Mouse (Mus musculus) layer of hippocampus, postnatal 10 days (tissue): ENCODE measurements around the gene 1700013G24Rik. TPM values are rescaled to one million over a fixed set of nuclear protein-coding genes. Genes with fewer than 3 reads are reported as not detected.

Experiments used
- DNase-seq, 2 experiments: peaks; one replicate each; pipeline ENCODE4 v3.0.0; 2021; ENCODE audit warnings: low spot score in 2 of 2
- total RNA-seq, 2 experiments: library from RNA; stranded (reverse); gene quantifications; 2 replicates each; pipeline ENCODE4 v1.2.3; 2021

1700013G24Rik gene
- total RNA-seq, 2 experiments from 2014 or later, result not detected

- DNase-seq, result no peak
Observed at GRCm38 (mm10) chr4:137493187-137493586, 40.1 kb downstream of the 1700013G24Rik start.

DNA sequence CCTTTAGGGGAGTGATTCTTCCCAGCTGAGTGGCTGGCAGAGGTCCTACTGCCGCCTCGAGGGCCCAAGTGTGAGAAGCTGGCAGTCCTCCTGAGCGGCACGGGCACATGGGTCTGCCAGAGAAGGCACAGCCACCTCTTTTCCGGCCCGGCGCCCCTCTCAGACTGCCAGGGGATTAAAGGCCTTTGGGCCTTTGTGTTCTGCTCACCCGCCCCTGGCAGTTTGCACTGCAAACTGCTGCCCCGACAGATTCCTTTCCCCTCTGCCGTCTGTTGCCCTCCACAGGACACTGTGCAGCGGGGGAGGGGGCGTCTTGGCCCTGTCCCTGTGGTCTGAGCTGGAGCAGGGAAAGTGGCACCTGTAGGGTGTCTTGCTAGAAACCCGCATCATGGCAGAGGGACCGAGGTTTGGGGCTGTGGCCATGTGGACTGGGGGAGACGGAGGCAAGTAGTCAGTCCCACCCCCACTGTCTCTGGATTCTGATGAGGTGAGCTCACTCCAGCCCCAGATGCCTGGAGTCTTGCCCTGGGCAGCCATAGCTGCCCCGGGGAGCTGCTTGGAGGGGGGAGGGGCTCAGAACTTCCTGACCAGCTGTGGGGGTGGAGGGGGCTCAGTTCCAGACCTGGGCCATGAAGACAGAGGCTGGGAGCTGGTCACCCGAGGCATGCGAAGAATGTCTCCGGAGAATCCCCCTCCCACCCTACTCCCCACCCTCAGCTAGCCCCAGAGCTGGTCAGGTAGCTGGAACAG is 41.8 kb downstream of the 1700013G24Rik start:
- peak; percentile 28 to 39 for DNase-seq

DNA sequence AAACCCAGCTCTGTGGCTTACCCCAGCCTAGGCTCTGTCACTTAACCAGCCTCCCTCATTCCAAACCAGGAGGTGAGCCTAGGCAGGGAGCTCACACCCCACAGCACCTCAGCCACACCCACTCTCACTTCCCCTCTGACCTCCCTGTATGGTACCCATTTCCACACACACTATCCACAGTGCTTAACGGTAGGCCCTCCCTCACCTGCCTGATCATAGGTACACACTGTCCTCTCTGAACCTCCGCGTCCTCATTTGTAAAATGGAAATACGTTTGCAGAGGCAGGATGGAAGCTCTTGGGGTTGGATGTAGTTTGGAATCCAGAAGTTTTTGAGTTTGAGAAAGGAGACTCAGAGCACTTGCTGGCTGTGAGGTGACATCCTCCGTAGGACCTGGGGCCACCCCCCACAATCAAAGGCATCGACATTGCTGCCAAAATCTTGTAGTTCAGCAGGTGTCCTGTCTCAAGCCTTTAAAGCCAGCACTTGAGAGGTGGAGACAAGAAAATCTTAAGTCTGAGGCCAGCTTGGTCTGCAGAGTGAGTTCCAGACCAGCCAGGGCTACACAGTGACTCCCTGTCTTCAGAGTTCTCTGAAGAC is 42.5 kb downstream of the 1700013G24Rik start:
- DNase-seq, result no peak

DNA sequence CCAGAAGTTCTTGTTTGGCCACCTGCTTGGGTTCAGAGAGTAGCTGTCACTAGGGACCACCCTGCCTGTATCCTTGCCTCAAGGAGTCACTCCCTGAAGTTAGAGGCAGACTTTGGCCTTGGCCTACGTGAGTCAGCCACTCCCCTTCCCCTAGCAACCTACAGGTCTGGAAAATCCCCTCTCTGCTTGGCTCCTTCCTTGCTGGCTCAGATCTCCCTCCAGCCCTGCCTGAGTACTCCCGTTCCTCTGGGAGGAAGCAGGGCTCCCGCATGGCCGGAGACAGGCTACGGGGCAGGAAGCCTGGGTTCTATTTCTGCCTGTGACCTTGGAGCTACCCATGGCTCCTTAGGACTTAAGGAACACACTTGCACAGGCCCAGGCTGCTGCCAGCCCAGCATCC is 44.3 kb downstream of the 1700013G24Rik start:
- DNase-seq, result no peak

DNA sequence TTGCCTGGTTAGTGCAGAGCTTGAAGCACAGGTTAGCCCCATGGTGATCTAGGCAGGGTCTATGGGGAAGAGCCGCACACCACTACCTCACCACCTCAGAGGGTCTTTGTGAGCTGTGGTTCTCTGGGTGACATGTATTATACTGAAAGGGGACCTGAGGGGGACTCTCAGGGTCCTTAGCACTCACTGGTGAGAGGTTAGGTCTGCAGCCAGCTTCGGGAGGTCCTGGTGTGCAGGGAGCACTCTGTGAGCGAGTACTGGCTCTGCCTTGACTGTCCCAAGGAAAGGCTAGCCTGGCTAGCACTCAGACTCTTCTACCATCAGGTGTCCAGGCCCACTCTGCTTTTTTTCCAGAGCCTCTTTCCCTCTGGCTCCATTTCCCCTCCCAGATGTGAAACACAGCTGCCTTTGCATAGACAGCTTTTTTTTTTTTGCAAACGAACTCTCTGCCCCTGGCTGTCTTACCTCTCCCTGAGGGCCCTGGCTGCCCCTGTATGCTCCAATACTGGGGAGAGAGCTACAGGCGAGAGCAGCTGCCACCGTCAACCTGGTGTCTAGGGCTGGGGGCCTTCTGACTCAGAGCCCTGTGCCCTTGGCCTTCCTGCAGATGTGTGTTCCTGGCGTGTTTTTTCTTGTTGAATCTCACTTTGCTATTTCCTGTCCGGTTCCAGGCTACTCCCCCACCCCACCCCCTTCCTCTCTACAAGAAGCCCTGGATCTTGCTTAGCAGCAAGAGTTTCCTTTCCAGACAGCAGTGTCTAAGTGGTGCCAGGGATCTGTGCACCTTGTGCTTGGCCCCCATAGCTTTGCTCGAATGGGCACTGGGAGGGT is 45.0 kb downstream of the 1700013G24Rik start:
- DNase-seq, result no peak

DNA sequence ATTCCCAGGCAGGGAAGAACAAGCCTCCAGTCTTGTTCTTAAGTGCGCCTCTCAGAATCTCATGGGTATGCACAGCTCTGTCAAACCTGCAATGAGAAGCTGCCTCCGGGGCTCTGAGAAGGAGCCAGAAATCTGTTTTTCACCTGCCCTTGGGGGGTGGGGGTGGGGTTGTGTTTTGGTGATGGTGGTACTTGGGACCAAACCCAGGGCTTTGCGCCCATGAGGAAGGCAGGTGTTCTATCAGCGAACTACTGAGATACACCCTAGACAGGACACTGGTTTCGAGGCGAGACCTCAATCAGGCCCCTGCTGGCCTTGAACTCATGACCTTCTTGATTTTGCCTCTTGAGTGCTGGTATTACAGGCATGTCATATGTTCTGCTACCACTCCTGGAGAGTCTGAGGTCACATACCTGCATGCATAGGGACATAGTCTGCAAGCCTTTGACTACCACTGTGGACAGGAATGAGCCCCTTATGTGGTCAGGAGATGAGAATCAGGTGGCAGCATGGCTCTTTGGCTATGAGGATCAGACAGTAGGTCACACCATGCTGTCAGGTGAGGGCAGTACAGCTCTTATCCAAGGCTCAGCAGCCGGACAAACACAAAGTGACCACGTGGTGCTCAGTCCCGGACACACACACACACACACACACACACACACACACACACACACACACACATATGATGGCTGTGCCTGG is 45.9 kb downstream of the 1700013G24Rik start:
- no peak for DNase-seq

- DNase-seq, result no peak
Observed at GRCm38 (mm10) chr4:137500149-137500548, 47.1 kb downstream of the 1700013G24Rik start.

GRCm38 (mm10) chr4:137500953-137501352 is 47.9 kb downstream of the 1700013G24Rik start:
- DNase-seq, result no peak

DNA sequence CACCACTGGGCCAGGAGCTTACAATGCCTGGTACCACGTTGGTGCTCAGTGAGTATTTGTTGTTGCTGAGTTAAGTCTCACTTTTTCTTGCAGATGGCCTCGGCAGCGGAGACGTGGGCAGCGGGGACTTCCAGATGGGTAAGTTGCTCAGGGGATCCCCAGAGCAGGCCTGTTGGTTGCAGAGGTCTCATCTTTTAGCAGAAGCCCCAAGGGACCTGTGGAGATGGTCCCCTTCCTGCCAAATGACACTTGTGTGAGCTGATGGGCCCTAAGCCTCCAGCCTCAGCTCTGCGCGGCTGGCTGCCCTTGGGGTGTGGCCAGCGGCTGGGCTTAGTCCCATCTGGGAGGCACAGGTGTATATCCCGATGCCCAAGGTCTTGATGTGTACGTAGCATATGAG is 49.1 kb downstream of the 1700013G24Rik start:
- DNase-seq, result no peak

- DNase-seq, result peak in 1 of 2 experiments; percentile 18
Observed at GRCm38 (mm10) chr4:137502801-137503200, 49.7 kb downstream of the 1700013G24Rik start.

- DNase-seq, result no peak
Observed at GRCm38 (mm10) chr4:137503509-137503971, 50.5 kb downstream of the 1700013G24Rik start.

Other genes starting within 250 kb of the 1700013G24Rik start
- gene Wnt4, start 175.8 kb upstream of the 1700013G24Rik start, total RNA-seq, result 10 to 100 TPM; 10.4 to 11.4 TPM
- 100 to 1,000 TPM; 446 to 465 TPM for gene Cdc42, start 95.6 kb upstream of the 1700013G24Rik start, total RNA-seq
- gene Cela3a, start 43.5 kb upstream of the 1700013G24Rik start, total RNA-seq, result not detected
- gene Cela3b, start 22.7 kb upstream of the 1700013G24Rik start, total RNA-seq, result not detected
- gene Hspg2, start 15.5 kb downstream of the 1700013G24Rik start, total RNA-seq, result 10 to 100 TPM; 13.7 to 14.8 TPM
- not detected for gene Ldlrad2, start 121.3 kb downstream of the 1700013G24Rik start, total RNA-seq
- 100 to 1,000 TPM; 135 to 136 TPM for gene Usp48, start 140.5 kb downstream of the 1700013G24Rik start, total RNA-seq
- gene Rap1gap, start 211.4 kb downstream of the 1700013G24Rik start, total RNA-seq, result 100 to 1,000 TPM; 206 to 220 TPM